Mouse (Mus musculus) bone marrow macrophage, adult 2 months (primary cell): ENCODE data around the gene Cript.

ENCODE experiments used
- CTCF ChIP-seq: IDR thresholded peaks from 2 replicates; pipeline ENCODE4 v1.5.1; 2012; ENCODE audit warnings: low read depth, mild to moderate bottlenecking, low read length, moderate library complexity
- POLR2A ChIP-seq: IDR thresholded peaks from 2 replicates; pipeline ENCODE4 v1.6.1; 2012; ENCODE audit warnings: mild to moderate bottlenecking, low read depth, low read length, borderline replicate concordance

GRCm38 (mm10) chr17:87055663-87056062, 30.3 kb downstream of the Cript start:
- TF ChIP-seq CTCF: no peak
- TF ChIP-seq POLR2A: no peak
